Mouse (Mus musculus): ENCODE measurements at regions not wholly inside any gene's neighbourhood (a gene's known extent, or its start where the extent isn't known, plus 50 kb on each side); places are given as distances from the start of the nearest gene placed in this dataset.

- TF ChIP-seq CTCF (IDR thresholded peaks at IDR 0.05) (no peak), POLR2A (IDR thresholded peaks at IDR 0.05; ENCODE audit: insufficient read depth, low read depth, low read length) (no peak)
These were observed 402.7 kb upstream of the Slc5a7 start for GRCm38 (mm10) chr17:54701346-54702108.

Measured in heart, adult 2 months (tissue).